Mouse (Mus musculus): ENCODE results near the gene Dpp10.

GRCm38 (mm10) chr1:123928003-123928370 lies 117.4 kb downstream of the Dpp10 start:
- TF ChIP-seq CTCF (IDR thresholded peaks at IDR 0.05; ENCODE audit: low read depth) (no peak), EP300 (IDR thresholded peaks at IDR 0.05; ENCODE audit: low read depth) (no peak)

All from liver, embryonic 14.5 days (tissue).